Mouse (Mus musculus) stomach, postnatal 0 days (tissue): Measurements from ENCODE around the gene Nt5dc3. TPM values are rescaled to one million over a fixed set of nuclear protein-coding genes. Genes with fewer than 3 reads are reported as not detected.

Experiments
- ATAC-seq: fragments of 200-750 bp; cut with Nextera tagmentation; 2 replicates; pipeline ENCODE4 v1.8.0; 2017; ENCODE audit not compliant: low FRiP score, low TSS enrichment
- DNase-seq: peaks from one replicate; pipeline ENCODE4 v3.0.0-alpha.2; 2016; ENCODE audit warnings: low spot score
- H3K27ac ChIP-seq: fragments of 300-500 bp; sonication (generic); replicated peaks from 2 replicates; pipeline ENCODE4 v1.5.1; 2014; ENCODE audit warnings: mild to moderate bottlenecking, control low read depth
- H3K27me3 ChIP-seq: fragments of 300-500 bp; sonication (generic); 2 replicates; pipeline ENCODE4 v1.6.1; 2014; ENCODE audit warnings: low read length; ENCODE audit not compliant: control insufficient read depth, insufficient read depth
- H3K36me3 ChIP-seq: fragments of 300-500 bp; sonication (generic); 2 replicates; pipeline ENCODE4 v1.6.1; 2014; ENCODE audit warnings: low read length, mixed read lengths; ENCODE audit not compliant: control insufficient read depth, insufficient read depth
- H3K4me1 ChIP-seq: fragments of 300-500 bp; sonication (generic); replicated peaks from 2 replicates; pipeline ENCODE4 v1.6.1; 2014; ENCODE audit warnings: antibody characterized with exemption; ENCODE audit not compliant: control insufficient read depth, insufficient read depth
- H3K4me2 ChIP-seq: fragments of 300-500 bp; sonication (generic); replicated peaks from 2 replicates; pipeline ENCODE4 v1.6.1; 2014; ENCODE audit warnings: low read depth, mild to moderate bottlenecking, control low read depth, moderate library complexity
- H3K4me3 ChIP-seq: fragments of 300-500 bp; sonication (generic); 2 replicates; pipeline ENCODE4 v1.5.1; 2014; ENCODE audit warnings: low read depth, low read length, control low read depth
- H3K9ac ChIP-seq: fragments of 300-500 bp; sonication (generic); 2 replicates; pipeline ENCODE4 v1.6.1; 2014; ENCODE audit warnings: mild to moderate bottlenecking, low read length, control low read depth, mixed read lengths
- H3K9me3 ChIP-seq: fragments of 300-500 bp; sonication (generic); 2 replicates; pipeline ENCODE4 v1.6.1; 2016; ENCODE audit warnings: low read length; ENCODE audit not compliant: control insufficient read depth
- CTCF ChIP-seq: IDR thresholded peaks from 2 replicates; pipeline ENCODE4 v1.5.1; 2016; ENCODE audit warnings: antibody characterized with exemption, low read depth, mild to moderate bottlenecking, moderate library complexity
- EP300 ChIP-seq: optimal IDR thresholded peaks from 2 replicates; pipeline ENCODE3; 2016; ENCODE audit warnings: antibody characterized with exemption
- WGBS: fragments of 180-500 bp; shearing (Covaris S2); extraction: QIAGEN DNeasy Blood & Tissue Kit; methylation state at CpG from one replicate; pipeline ENCODE4 v1.1.7; 2014; 5-methylcytosine and 5-hydroxymethylcytosine counted together
- polyA plus RNA-seq: library from polyadenylated mRNA; unstranded; fragments of >200 nt; fragmentation: Nextera tagmentation; extraction: Ambion mirVana; gene quantifications from 2 replicates; pipeline ENCODE4 v1.2.1, GENCODE M21; 2015

Nt5dc3 gene
- polyA plus RNA-seq, 1 experiment from 2014 or later, result 1.2 TPM

- TF ChIP-seq CTCF, result no peak
- TF ChIP-seq EP300, result no peak
- Histone ChIP-seq H3K9me3 (no peaks in the 10 kb centered on the region), H3K4me3 (no peak within 1 kb of the TSS), H3K4me1 (no peaks in the 10 kb centered on the region), H3K27me3 (no peaks in the 10 kb centered on the region), H3K36me3 (no peaks in the 10 kb centered on the region), H3K27ac (no peak within 1 kb of the TSS), H3K4me2 (no peak within 1 kb of the TSS), H3K9ac (no peak within 1 kb of the TSS)
- DNase-seq (no peak), ATAC-seq (no peak)
- WGBS, result 52% methylated on average over 5 of the region's 5 CpGs
These were observed 15.1 kb upstream of the Nt5dc3 start, which contains the start of gene Gm49358 for GRCm38 (mm10) chr10:86763672-86764071. TSS of gene Gm49358 (plus strand) at chr10:86763972.

GRCm38 (mm10) chr10:86765344-86765966 lies 13.3 kb upstream of the Nt5dc3 start:
- H3K27ac ChIP-seq, result no peak overlapping the region
- no peaks in the 10 kb centered on the region for H3K27me3 ChIP-seq
- H3K4me2 ChIP-seq, result no peak overlapping the region
- WGBS, result 87% methylated on average over 4 of the region's 4 CpGs
- no peak for ATAC-seq
- no peak overlapping the region for H3K4me3 ChIP-seq
- DNase-seq, result no peak
- H3K9ac ChIP-seq, result no peak overlapping the region
- H3K4me1 ChIP-seq, result no peaks in the 10 kb centered on the region
- TF ChIP-seq EP300 (no peak), CTCF (no peak)
- H3K36me3 ChIP-seq, result no peaks in the 10 kb centered on the region
- H3K9me3 ChIP-seq, result no peaks in the 10 kb centered on the region

GRCm38 (mm10) chr10:86769216-86769615 lies 9.6 kb upstream of the Nt5dc3 start:
- DNase-seq (no peak), ATAC-seq (no peak)
- Histone ChIP-seq H3K27ac (no peak overlapping the region), H3K9ac (no peak overlapping the region), H3K9me3 (no peaks in the 10 kb centered on the region), H3K4me3 (no peak overlapping the region), H3K4me2 (no peak overlapping the region), H3K27me3 (no peaks in the 10 kb centered on the region), H3K4me1 (no peaks in the 10 kb centered on the region), H3K36me3 (no peaks in the 10 kb centered on the region)
- TF ChIP-seq CTCF (no peak), EP300 (no peak)
- 46% methylated on average over 5 of the region's 5 CpGs for WGBS

- Histone ChIP-seq H3K36me3 (no peaks in the 10 kb centered on the region), H3K9ac (no peak overlapping the region), H3K27ac (no peak overlapping the region), H3K4me1 (no peaks in the 10 kb centered on the region), H3K4me3 (no peak overlapping the region), H3K9me3 (no peaks in the 10 kb centered on the region), H3K4me2 (no peak overlapping the region), H3K27me3 (no peaks in the 10 kb centered on the region)
- ATAC-seq, result no peak
- 35% methylated on average over 4 of the region's 4 CpGs for WGBS
- TF ChIP-seq EP300, result no peak
- TF ChIP-seq CTCF, result no peak
- DNase-seq, result peak; percentile 43
These were observed 9.0 kb upstream of the Nt5dc3 start for GRCm38 (mm10) chr10:86769797-86770196.

GRCm38 (mm10) chr10:86771701-86772100 lies 7.1 kb upstream of the Nt5dc3 start:
- H3K27me3 ChIP-seq, result no peaks in the 10 kb centered on the region
- H3K4me1 ChIP-seq, result no peaks in the 10 kb centered on the region
- no peak overlapping the region for H3K4me2 ChIP-seq
- WGBS, result 74% methylated on average over 5 of the region's 5 CpGs
- no peak overlapping the region for H3K4me3 ChIP-seq
- no peak overlapping the region for H3K9ac ChIP-seq
- ATAC-seq (no peak), DNase-seq (no peak)
- H3K27ac ChIP-seq, result no peak overlapping the region
- TF ChIP-seq CTCF, result no peak
- no peak for TF ChIP-seq EP300
- H3K9me3 ChIP-seq, result no peaks in the 10 kb centered on the region
- H3K36me3 ChIP-seq, result no peaks in the 10 kb centered on the region

- Histone ChIP-seq H3K4me1 (no peaks in the 10 kb centered on the region), H3K9me3 (no peaks in the 10 kb centered on the region), H3K4me3 (no peak overlapping the region), H3K36me3 (no peaks in the 10 kb centered on the region), H3K27me3 (no peaks in the 10 kb centered on the region), H3K9ac (no peak overlapping the region), H3K27ac (no peak overlapping the region), H3K4me2 (no peak overlapping the region)
- peak; percentile 56; the same call in 1 of the 2 replicates for ATAC-seq
- 45% methylated on average over 6 of the region's 6 CpGs for WGBS
- TF ChIP-seq CTCF (no peak), EP300 (no peak)
- no peak for DNase-seq
These were observed 6.6 kb upstream of the Nt5dc3 start for GRCm38 (mm10) chr10:86772231-86772631.
